Mouse (Mus musculus) embryonic facial prominence, embryonic 13.5 days (tissue): ENCODE data around the gene Fmo3. TPM values are rescaled to one million over a fixed set of nuclear protein-coding genes. Genes with fewer than 3 reads are reported as not detected.

ENCODE experiments used
- ATAC-seq: fragments of 200-750 bp; cut with Nextera tagmentation; 2 replicates; pipeline ENCODE4 v1.8.0; 2017; ENCODE audit warnings: low read depth; ENCODE audit not compliant: insufficient number of reproducible peaks, insufficient read depth, low FRiP score, low TSS enrichment
- H3K27ac ChIP-seq: fragments of 300-500 bp; sonication (generic); 2 replicates; pipeline ENCODE4 v1.5.1; 2015; ENCODE audit warnings: moderate library complexity, mild to moderate bottlenecking, inconsistent platforms
- H3K27me3 ChIP-seq: fragments of 300-500 bp; sonication (generic); 2 replicates; pipeline ENCODE4 v1.6.1; 2015; ENCODE audit warnings: mild to moderate bottlenecking, inconsistent platforms
- H3K36me3 ChIP-seq: fragments of 300-500 bp; sonication (generic); 2 replicates; pipeline ENCODE4 v1.6.1; 2015; ENCODE audit warnings: mild to moderate bottlenecking, inconsistent platforms
- H3K4me1 ChIP-seq: fragments of 300-500 bp; sonication (generic); 2 replicates; pipeline ENCODE4 v1.6.1; 2015; ENCODE audit warnings: inconsistent platforms
- H3K4me2 ChIP-seq: fragments of 300-500 bp; sonication (generic); 2 replicates; pipeline ENCODE4 v1.6.1; 2015; ENCODE audit warnings: moderate library complexity, mild to moderate bottlenecking, inconsistent platforms
- H3K4me3 ChIP-seq: fragments of 300-500 bp; sonication (generic); 2 replicates; pipeline ENCODE4 v1.5.1; 2015; ENCODE audit warnings: mild to moderate bottlenecking, inconsistent platforms
- H3K9ac ChIP-seq: fragments of 300-500 bp; sonication (generic); 2 replicates; pipeline ENCODE4 v1.6.1; 2015; ENCODE audit warnings: mild to moderate bottlenecking, inconsistent platforms
- H3K9me3 ChIP-seq: fragments of 300-500 bp; sonication (generic); 2 replicates; pipeline ENCODE4 v1.6.1; 2016; ENCODE audit warnings: inconsistent platforms
- WGBS: fragments of 180-500 bp; shearing (Covaris S2); methylation state at CpG from one replicate; pipeline ENCODE4 v1.1.7; 2015; ENCODE audit warnings: mixed read lengths; 5-methylcytosine and 5-hydroxymethylcytosine counted together
- polyA plus RNA-seq: library from polyadenylated mRNA; unstranded; fragments of >200 nt; fragmentation: Nextera tagmentation; extraction: Ambion mirVana; gene quantifications from 2 replicates; pipeline ENCODE4 v1.2.1, GENCODE M21; 2015

Gene Fmo3
- polyA plus RNA-seq: not detected in 2 replicates

GRCm38 (mm10) chr1:162984428-162984827, at the start of gene Fmo3:
Fmo3 (minus strand) TSS chr1:162984528.
- H3K4me3 ChIP-seq: no peak within 1 kb of the TSS
- no peaks in the 10 kb centered on the region for H3K4me1 ChIP-seq
- H3K36me3 ChIP-seq: no peaks in the 10 kb centered on the region
- no peaks in the 10 kb centered on the region for H3K27me3 ChIP-seq
- no peak for ATAC-seq
- H3K4me2 ChIP-seq: no peak within 1 kb of the TSS
- 80% methylated on average over 1 of the region's 1 CpGs for WGBS
- no peak within 1 kb of the TSS for H3K27ac ChIP-seq
- no peak within 1 kb of the TSS for H3K9ac ChIP-seq
- H3K9me3 ChIP-seq: no peaks in the 10 kb centered on the region

DNA sequence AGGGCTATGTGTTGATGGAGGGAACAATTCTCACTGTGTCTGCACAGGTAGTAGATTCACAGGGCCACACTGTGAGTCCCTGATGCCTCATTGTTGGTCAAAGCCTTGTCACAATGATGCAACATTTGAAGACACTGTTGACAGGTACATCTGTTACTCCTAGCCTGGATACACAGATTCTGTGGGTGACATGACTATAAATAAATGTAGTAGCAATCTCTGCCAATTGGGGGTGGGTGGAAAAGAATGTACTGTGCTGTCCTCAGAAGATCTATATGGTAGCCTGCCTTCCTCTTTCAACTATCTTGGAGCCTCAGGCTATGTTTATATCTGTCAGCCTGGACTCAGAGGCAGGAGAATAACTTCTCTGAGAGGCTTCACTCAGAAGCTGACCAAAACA, 38.7 kb upstream of the Fmo3 start:
- H3K27me3 ChIP-seq: no peaks in the 10 kb centered on the region
- H3K9me3 ChIP-seq: no peaks in the 10 kb centered on the region
- no peak overlapping the region for H3K4me2 ChIP-seq
- no peak for ATAC-seq
- no peaks in the 10 kb centered on the region for H3K36me3 ChIP-seq
- H3K9ac ChIP-seq: no peak overlapping the region
- no peaks in the 10 kb centered on the region for H3K4me1 ChIP-seq
- H3K4me3 ChIP-seq: no peak overlapping the region
- H3K27ac ChIP-seq: no peak overlapping the region

DNA sequence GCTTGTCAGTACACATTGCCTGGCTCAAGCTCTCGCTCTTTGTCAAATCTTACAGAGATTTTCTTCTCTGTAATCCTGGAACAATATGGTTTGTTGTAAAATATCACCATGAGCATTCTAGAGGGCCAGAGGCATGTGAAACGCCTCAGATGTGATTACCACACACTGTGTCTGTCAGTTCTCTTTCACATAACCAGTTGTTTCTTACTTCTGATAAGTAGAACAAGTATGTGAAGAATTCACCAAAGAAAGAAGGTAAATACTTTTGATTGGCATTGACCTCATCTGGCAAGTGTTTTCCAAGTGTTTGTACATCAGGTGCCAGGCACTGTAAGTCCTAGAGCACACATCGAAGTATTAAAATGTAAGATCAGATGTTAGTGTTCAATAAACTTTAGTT, 24.9 kb upstream of the Fmo3 start:
- no peak overlapping the region for H3K27ac ChIP-seq
- WGBS: 70% methylated on average over 3 of the region's 3 CpGs
- no peak overlapping the region for H3K4me3 ChIP-seq
- no peak overlapping the region for H3K4me2 ChIP-seq
- no peaks in the 10 kb centered on the region for H3K4me1 ChIP-seq
- H3K27me3 ChIP-seq: no peaks in the 10 kb centered on the region
- ATAC-seq: no peak
- peaks cover 2% of the 10 kb centered on the region; the same call in 1 of the 2 replicates for H3K9me3 ChIP-seq
- H3K36me3 ChIP-seq: no peaks in the 10 kb centered on the region
- H3K9ac ChIP-seq: no peak overlapping the region

- Histone ChIP-seq H3K4me3 (no peak overlapping the region), H3K4me1 (no peaks in the 10 kb centered on the region), H3K4me2 (no peak overlapping the region), H3K27ac (no peak overlapping the region), H3K9ac (no peak overlapping the region), H3K36me3 (no peaks in the 10 kb centered on the region), H3K9me3 (peaks cover 6% of the 10 kb centered on the region; the same call in 1 of the 2 replicates), H3K27me3 (no peaks in the 10 kb centered on the region)
- ATAC-seq: no peak
- 92% methylated on average over 2 of the region's 2 CpGs for WGBS
These were observed 19.2 kb upstream of the Fmo3 start for GRCm38 (mm10) chr1:163003496-163003895.

- Histone ChIP-seq H3K4me3 (no peak overlapping the region), H3K27ac (no peak overlapping the region), H3K4me1 (no peaks in the 10 kb centered on the region), H3K4me2 (no peak overlapping the region), H3K9ac (no peak overlapping the region), H3K36me3 (no peaks in the 10 kb centered on the region), H3K27me3 (no peaks in the 10 kb centered on the region), H3K9me3 (0 out of 2 replicates have a peak, but pooled peaks cover 4% of the 10 kb centered on the region)
- ATAC-seq: no peak
- 75% methylated on average over 4 of the region's 4 CpGs for WGBS
These were observed 17.0 kb upstream of the Fmo3 start for GRCm38 (mm10) chr1:163001271-163001829.

- no peaks in the 10 kb centered on the region for H3K4me1 ChIP-seq
- no peak overlapping the region for H3K27ac ChIP-seq
- H3K9me3 ChIP-seq: no peaks in the 10 kb centered on the region
- H3K36me3 ChIP-seq: no peaks in the 10 kb centered on the region
- H3K9ac ChIP-seq: no peak overlapping the region
- no peak overlapping the region for H3K4me2 ChIP-seq
- 82% methylated on average over 3 of the region's 3 CpGs for whole genome bisulfite sequencing
- no peak for ATAC-seq
- no peak overlapping the region for H3K4me3 ChIP-seq
- H3K27me3 ChIP-seq: no peaks in the 10 kb centered on the region
These were observed 3.2 kb upstream of the Fmo3 start for GRCm38 (mm10) chr1:162987546-162987945.

GRCm38 (mm10) chr1:162986777-162987176, 2.4 kb upstream of the Fmo3 start:
- Histone ChIP-seq H3K27me3 (no peaks in the 10 kb centered on the region), H3K9me3 (no peaks in the 10 kb centered on the region), H3K4me1 (no peaks in the 10 kb centered on the region), H3K4me2 (no peak overlapping the region), H3K4me3 (no peak overlapping the region), H3K36me3 (no peaks in the 10 kb centered on the region), H3K9ac (no peak overlapping the region), H3K27ac (no peak overlapping the region)
- ATAC-seq: no peak
- 85% methylated on average over 1 of the region's 1 CpGs for WGBS

GRCm38 (mm10) chr1:162986121-162986748, 1.9 kb upstream of the Fmo3 start:
- Histone ChIP-seq H3K27ac (no peak overlapping the region), H3K9me3 (no peaks in the 10 kb centered on the region), H3K4me3 (no peak overlapping the region), H3K4me2 (no peak overlapping the region), H3K9ac (no peak overlapping the region), H3K4me1 (no peaks in the 10 kb centered on the region), H3K36me3 (no peaks in the 10 kb centered on the region), H3K27me3 (no peaks in the 10 kb centered on the region)
- no peak for ATAC-seq
- WGBS: 90% methylated on average over 2 of the region's 2 CpGs

DNA sequence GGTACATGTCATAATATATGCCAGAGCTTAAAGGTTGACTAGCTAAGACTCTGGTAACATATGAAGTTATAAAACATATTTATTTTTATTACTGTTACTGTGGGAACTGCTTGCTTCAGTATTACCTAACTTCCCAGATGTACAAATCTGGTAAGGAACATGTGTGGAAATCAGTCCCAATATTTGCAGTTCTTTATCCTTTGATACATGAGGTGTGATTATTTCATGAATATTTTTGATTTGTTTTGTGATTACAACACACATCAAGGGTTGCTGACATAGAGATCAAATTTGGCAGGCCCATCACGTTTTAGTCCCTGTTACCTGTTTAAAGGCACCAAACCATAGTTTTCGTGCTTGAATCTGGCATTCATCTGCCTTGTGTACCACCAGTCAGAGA, 20.8 kb downstream of the Fmo3 start:
- 59% methylated on average over 2 of the region's 2 CpGs for WGBS
- no peak for ATAC-seq
- Histone ChIP-seq H3K4me3 (no peak overlapping the region), H3K9ac (no peak overlapping the region), H3K27ac (no peak overlapping the region), H3K27me3 (no peaks in the 10 kb centered on the region), H3K36me3 (no peaks in the 10 kb centered on the region), H3K4me1 (no peaks in the 10 kb centered on the region), H3K4me2 (no peak overlapping the region), H3K9me3 (0 out of 2 replicates have a peak, but pooled peaks cover 3% of the 10 kb centered on the region)

DNA sequence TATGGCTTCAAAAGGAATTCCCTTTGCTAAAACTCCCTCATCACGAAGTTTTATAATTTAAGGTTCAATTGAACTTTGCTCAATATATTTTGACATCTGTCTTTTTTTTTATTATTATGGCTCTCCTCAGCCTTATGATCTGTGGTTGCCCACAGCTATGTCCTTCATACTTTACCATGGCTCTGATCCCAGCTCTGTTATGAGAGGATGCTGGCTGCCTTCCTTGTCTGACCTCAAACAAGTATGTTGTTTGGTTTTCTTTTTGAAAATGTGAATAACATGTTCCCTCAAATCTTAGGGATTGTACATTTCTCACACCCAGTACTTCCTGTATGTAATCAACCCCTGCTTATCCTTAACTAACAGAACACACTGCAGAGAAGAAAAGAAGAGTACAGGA, 26.9 kb downstream of the Fmo3 start:
- H3K27ac ChIP-seq: no peak overlapping the region
- no peaks in the 10 kb centered on the region for H3K27me3 ChIP-seq
- ATAC-seq: no peak
- H3K4me3 ChIP-seq: no peak overlapping the region
- H3K36me3 ChIP-seq: no peaks in the 10 kb centered on the region
- H3K4me1 ChIP-seq: no peaks in the 10 kb centered on the region
- 63% methylated on average over 1 of the region's 1 CpGs for WGBS
- no peaks in the 10 kb centered on the region for H3K9me3 ChIP-seq
- H3K9ac ChIP-seq: no peak overlapping the region
- H3K4me2 ChIP-seq: no peak overlapping the region

GRCm38 (mm10) chr1:162953079-162953478, 31.2 kb downstream of the Fmo3 start:
- no peaks in the 10 kb centered on the region for H3K27me3 ChIP-seq
- WGBS: 44% methylated on average over 2 of the region's 2 CpGs
- H3K4me1 ChIP-seq: no peaks in the 10 kb centered on the region
- no peak for ATAC-seq
- no peak overlapping the region for H3K9ac ChIP-seq
- no peak overlapping the region for H3K27ac ChIP-seq
- no peak overlapping the region for H3K4me2 ChIP-seq
- no peaks in the 10 kb centered on the region for H3K36me3 ChIP-seq
- no peak overlapping the region for H3K4me3 ChIP-seq
- no peaks in the 10 kb centered on the region for H3K9me3 ChIP-seq

GRCm38 (mm10) chr1:162949763-162950162, 34.6 kb downstream of the Fmo3 start:
- H3K4me2 ChIP-seq: no peak overlapping the region
- no peak for ATAC-seq
- H3K27me3 ChIP-seq: no peaks in the 10 kb centered on the region
- no peaks in the 10 kb centered on the region for H3K9me3 ChIP-seq
- no peaks in the 10 kb centered on the region; the same call in 1 of the 2 replicates for H3K4me1 ChIP-seq
- no peak overlapping the region for H3K4me3 ChIP-seq
- H3K27ac ChIP-seq: no peak overlapping the region
- H3K9ac ChIP-seq: no peak overlapping the region
- no peaks in the 10 kb centered on the region for H3K36me3 ChIP-seq
- 94% methylated on average over 1 of the region's 1 CpGs for WGBS
